Mouse (Mus musculus) liver, adult 2 months (tissue): ENCODE measurements around the gene Adgrv1. TPM values are rescaled to one million over a fixed set of nuclear protein-coding genes. Genes with fewer than 3 reads are reported as not detected.

Experiments
- DNase-seq: peaks from one replicate; pipeline ENCODE4 v3.0.0-alpha.2; 2011; ENCODE audit warnings: low read depth, low spot score; ENCODE audit errors: extremely low read depth
- H3K27ac ChIP-seq: fragments of 200-500 bp; replicated peaks from 2 replicates; pipeline ENCODE4 v1.5.1; 2012; ENCODE audit warnings: low read depth, mild to moderate bottlenecking, control low read depth, inconsistent platforms, low read length; ENCODE audit not compliant: insufficient read depth
- H3K27me3 ChIP-seq: fragments of 200-500 bp; 2 replicates; pipeline ENCODE4 v1.6.1; 2012; ENCODE audit warnings: mild to moderate bottlenecking, moderate library complexity, low read length, inconsistent platforms; ENCODE audit not compliant: control insufficient read depth, insufficient read depth
- H3K36me3 ChIP-seq: fragments of 200-500 bp; 2 replicates; pipeline ENCODE4 v1.6.1; 2012; ENCODE audit warnings: low read length, inconsistent platforms; ENCODE audit not compliant: control insufficient read depth, insufficient read depth
- H3K4me1 ChIP-seq: fragments of 200-500 bp; 2 replicates; pipeline ENCODE4 v1.6.1; 2011; ENCODE audit warnings: low read length; ENCODE audit not compliant: control insufficient read depth, insufficient read depth
- H3K4me3 ChIP-seq: fragments of 200-500 bp; 2 replicates; pipeline ENCODE4 v1.5.1; 2011; ENCODE audit warnings: low read depth, mild to moderate bottlenecking, control low read depth, low read length, moderate library complexity; ENCODE audit not compliant: insufficient read depth
- H3K79me2 ChIP-seq: fragments of 200-500 bp; 2 replicates; pipeline ENCODE4 v1.6.1; 2012; ENCODE audit warnings: inconsistent platforms, mild to moderate bottlenecking, low read length, moderate library complexity; ENCODE audit not compliant: control insufficient read depth, insufficient read depth
- H3K9ac ChIP-seq: fragments of 200-500 bp; 2 replicates; pipeline ENCODE4 v1.6.1; 2012; ENCODE audit warnings: low read depth, mild to moderate bottlenecking, control low read depth, inconsistent platforms, low read length
- CTCF ChIP-seq: fragments of 200-500 bp; IDR thresholded peaks from 2 replicates; pipeline ENCODE4 v1.5.1; 2011; ENCODE audit warnings: low read depth, low read length, control low read depth
- POLR2A ChIP-seq: fragments of 200-500 bp; IDR thresholded peaks from 2 replicates; pipeline ENCODE4 v1.6.1; 2011; ENCODE audit warnings: low read length, control low read depth; ENCODE audit not compliant: insufficient read depth; ENCODE audit errors: extremely low read depth
- WGBS: fragments of 180-500 bp; shearing (Covaris S2); methylation state at CpG from one replicate; pipeline ENCODE4 v1.1.7; 2018; 5-methylcytosine and 5-hydroxymethylcytosine counted together
- polyA plus RNA-seq: library from polyadenylated mRNA; depleted of rRNA; stranded (reverse); fragments of >200 nt; gene quantifications from 2 replicates; pipeline ENCODE4 v1.2.3, GENCODE M21; 2012
- total RNA-seq: library from RNA; depleted of rRNA; stranded (reverse); fragments of >200 nt; gene quantifications from 2 replicates; pipeline ENCODE4 v1.2.3, GENCODE M21; 2014

Gene Adgrv1
- total and polyA plus RNA-seq, 2 experiments, result 1.5 to 3.1 TPM

- Histone ChIP-seq H3K4me1 (no peaks in the 10 kb centered on the region), H3K27ac (0 out of 2 replicates have a peak overlapping the region, but pooled peaks have one; percentile 55), H3K4me3 (no peak overlapping the region), H3K79me2 (no peaks in the 10 kb centered on the region), H3K27me3 (no peaks in the 10 kb centered on the region), H3K9ac (no peak overlapping the region), H3K36me3 (no peaks in the 10 kb centered on the region)
- no peak for TF ChIP-seq POLR2A
- no peak for TF ChIP-seq CTCF
- DNase-seq, result peak; percentile 59
- 64% methylated on average over 5 of the region's 5 CpGs for WGBS
Observed at GRCm38 (mm10) chr13:81132691-81133090, 500.3 kb downstream of the Adgrv1 start.

DNA sequence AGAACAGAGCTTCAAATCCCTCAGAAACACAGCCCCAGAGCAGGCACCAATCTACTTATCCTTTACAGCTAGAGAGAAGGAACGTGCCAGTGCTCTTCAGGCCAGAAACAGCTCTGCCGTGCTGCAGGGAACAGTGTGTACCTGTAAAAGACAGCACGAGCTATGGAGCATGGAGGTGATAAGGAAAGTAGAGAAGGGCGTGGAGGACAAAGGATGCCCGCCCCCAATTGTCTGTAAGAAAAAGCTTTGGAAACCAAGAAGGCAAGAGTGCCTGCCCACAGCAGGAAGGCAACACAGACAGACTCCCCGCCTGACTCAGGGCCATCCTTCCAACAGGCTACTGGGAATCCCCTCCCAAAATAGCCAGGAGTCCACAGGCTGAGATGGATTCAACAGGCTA lies 501.1 kb downstream of the Adgrv1 start:
- Histone ChIP-seq H3K27ac (no peak overlapping the region), H3K4me3 (no peak overlapping the region)
- 67% methylated on average over 6 of the region's 6 CpGs for WGBS

GRCm38 (mm10) chr13:81130742-81131524 lies 502.0 kb downstream of the Adgrv1 start:
- H3K36me3 ChIP-seq, result no peaks in the 10 kb centered on the region
- WGBS, result 86% methylated on average over 4 of the region's 4 CpGs
- no peaks in the 10 kb centered on the region for H3K4me1 ChIP-seq
- H3K9ac ChIP-seq, result no peak overlapping the region
- H3K27ac ChIP-seq, result no peak overlapping the region
- no peak for DNase-seq
- H3K79me2 ChIP-seq, result no peaks in the 10 kb centered on the region
- H3K27me3 ChIP-seq, result no peaks in the 10 kb centered on the region
- no peak for TF ChIP-seq CTCF
- TF ChIP-seq POLR2A, result no peak
- no peak overlapping the region for H3K4me3 ChIP-seq

More for the DNA sequence above, 501.1 kb downstream of the Adgrv1 start:
- TF ChIP-seq POLR2A (no peak), CTCF (no peak)
- no peaks in the 10 kb centered on the region for H3K4me1 ChIP-seq
- no peak for DNase-seq
- no peaks in the 10 kb centered on the region for H3K27me3 ChIP-seq
- no peak overlapping the region for H3K9ac ChIP-seq
- no peaks in the 10 kb centered on the region for H3K36me3 ChIP-seq
- H3K79me2 ChIP-seq, result no peaks in the 10 kb centered on the region

DNA sequence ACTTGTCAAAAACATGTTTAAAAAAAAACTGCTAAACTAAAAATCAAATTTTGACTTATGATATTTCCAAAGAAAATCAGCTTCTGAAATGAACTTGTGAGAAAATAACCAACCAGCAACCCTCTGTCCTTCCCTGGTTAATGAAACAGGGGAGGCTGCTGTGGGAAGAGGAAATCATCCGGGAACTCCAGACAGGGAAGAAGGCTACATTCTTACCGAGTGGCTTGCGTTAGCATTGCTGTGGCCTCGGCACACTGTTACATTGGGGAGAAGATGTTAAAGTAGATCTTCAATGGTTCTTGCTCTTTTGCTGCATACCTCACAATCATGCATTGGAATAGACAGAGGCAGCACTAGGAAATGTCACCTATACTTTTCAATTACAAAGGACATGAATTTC lies 507.1 kb downstream of the Adgrv1 start:
- DNase-seq, result no peak
- TF ChIP-seq CTCF, result no peak
- no peak for TF ChIP-seq POLR2A
- Histone ChIP-seq H3K4me3 (no peak overlapping the region), H3K27me3 (no peaks in the 10 kb centered on the region), H3K4me1 (no peaks in the 10 kb centered on the region), H3K27ac (no peak overlapping the region), H3K9ac (no peak overlapping the region), H3K79me2 (no peaks in the 10 kb centered on the region), H3K36me3 (no peaks in the 10 kb centered on the region)
- WGBS, result 86% methylated on average over 4 of the region's 4 CpGs

DNA sequence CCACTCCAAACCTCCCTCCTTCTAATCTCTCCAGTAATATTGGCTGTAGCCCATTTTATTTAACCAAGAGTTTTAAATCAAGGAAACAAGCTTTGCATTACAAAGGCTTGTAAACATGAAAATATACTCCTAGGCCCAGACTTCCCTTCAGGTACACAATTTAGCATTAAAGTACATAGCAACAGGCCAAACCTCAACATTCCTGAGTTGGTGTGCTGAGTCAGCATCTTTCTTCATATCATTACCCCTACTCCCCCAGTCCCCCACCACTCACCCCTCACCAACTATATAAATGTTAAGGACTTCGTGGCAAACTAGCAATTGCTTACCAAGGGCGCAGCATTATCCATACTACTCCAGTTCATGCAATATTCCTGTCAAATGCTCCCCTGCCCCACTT lies 510.7 kb downstream of the Adgrv1 start:
- Histone ChIP-seq H3K27me3 (no peaks in the 10 kb centered on the region), H3K9ac (no peak overlapping the region), H3K79me2 (no peaks in the 10 kb centered on the region), H3K4me3 (no peak overlapping the region), H3K36me3 (no peaks in the 10 kb centered on the region), H3K4me1 (no peaks in the 10 kb centered on the region), H3K27ac (no peak overlapping the region)
- 89% methylated on average over 2 of the region's 2 CpGs for WGBS
- TF ChIP-seq POLR2A (no peak), CTCF (no peak)
- no peak for DNase-seq

DNA sequence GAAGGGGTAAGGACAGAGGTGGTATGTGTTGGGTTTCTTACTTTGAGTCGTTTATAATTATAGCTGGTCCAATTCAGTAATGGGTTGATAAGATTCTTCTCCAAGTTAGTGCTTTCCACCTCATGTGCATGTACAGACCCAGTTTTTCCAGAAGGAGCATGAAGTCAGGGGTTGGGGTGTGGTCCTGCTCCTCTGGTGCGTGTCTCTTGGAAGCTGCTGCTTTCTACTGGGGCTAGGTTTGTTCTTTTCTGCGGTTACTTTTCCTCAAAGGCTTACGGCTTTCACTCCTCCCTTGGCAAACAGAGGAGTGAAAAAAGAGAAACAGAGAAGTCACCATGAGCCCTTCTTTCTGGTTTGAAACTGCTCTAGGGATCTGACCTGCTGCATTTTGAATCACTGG lies 522.5 kb downstream of the Adgrv1 start:
- Histone ChIP-seq H3K27ac (no peak overlapping the region), H3K4me3 (no peak overlapping the region), H3K27me3 (no peaks in the 10 kb centered on the region), H3K4me1 (no peaks in the 10 kb centered on the region; the same call in 1 of the 2 replicates), H3K9ac (no peak overlapping the region), H3K79me2 (no peaks in the 10 kb centered on the region), H3K36me3 (no peaks in the 10 kb centered on the region)
- DNase-seq, result no peak
- TF ChIP-seq CTCF (no peak), POLR2A (no peak)
- WGBS, result 80% methylated on average over 4 of the region's 4 CpGs
